Mouse (Mus musculus): ENCODE results near the gene Slc12a6. TPM values are rescaled to one million over a fixed set of nuclear protein-coding genes. Genes with fewer than 3 reads are reported as not detected.
A peak's percentile ranks its signal among the peaks of the same experiment; 100 is the strongest.

Gene Slc12a6
- polyA plus RNA-seq, 1 experiment from 2014 or later = 15.1 TPM

DNA sequence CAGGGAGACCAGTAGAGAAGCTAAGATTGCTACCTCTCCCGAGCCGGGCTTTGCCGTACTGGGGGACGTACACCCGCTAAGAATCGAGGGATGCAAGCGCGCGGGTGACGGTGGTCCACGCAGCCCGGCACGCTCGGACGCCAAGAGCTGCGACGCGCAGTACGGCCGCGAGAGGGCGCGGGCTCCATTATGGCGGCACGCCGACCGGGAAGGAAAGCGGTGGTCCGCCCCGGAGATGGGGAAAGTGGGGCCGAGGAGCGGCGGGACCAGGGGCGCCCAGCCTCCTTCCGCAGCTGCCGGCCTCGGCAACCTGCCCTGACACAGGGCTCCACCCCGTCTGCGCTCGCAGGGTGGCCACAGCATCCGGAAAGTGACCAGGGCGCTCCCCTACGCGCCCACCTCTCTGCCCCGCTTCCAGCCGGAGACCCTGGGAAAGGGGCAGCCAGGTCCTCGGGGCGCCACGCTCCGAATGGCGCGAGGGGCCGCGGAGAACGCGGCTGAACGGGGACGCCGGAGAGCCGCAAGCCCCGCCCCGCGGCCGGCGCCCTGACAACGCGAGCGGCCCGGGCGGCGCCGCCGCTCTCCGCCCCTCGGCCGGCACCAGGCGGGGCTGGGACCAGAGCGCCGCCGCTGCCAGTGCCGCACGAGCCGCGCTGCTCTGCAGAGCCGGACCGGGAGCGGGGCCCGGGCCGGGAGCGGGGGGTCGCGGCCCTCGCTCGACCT, 26.3 kb upstream of the Slc12a6 start, which contains the start of gene Lpcat4:
Gene Lpcat4 (plus strand): TSS at position 257 of the 723 bp plus-strand sequence.
- H3K9ac ChIP-seq (ENCODE audit: low read length) = peak within 1 kb of the TSS; percentile 92
- no peaks in the 10 kb centered on the region for H3K9me3 ChIP-seq (replicated peaks; ENCODE audit: control insufficient read depth, low read length)
- no peaks in the 10 kb centered on the region for H3K36me3 ChIP-seq (ENCODE audit: control insufficient read depth, insufficient read depth, low read length)
- peak; percentile 86 for ATAC-seq (ENCODE audit: insufficient read depth, low FRiP score)
- peaks cover 21% of the 10 kb centered on the region for H3K4me1 ChIP-seq (ENCODE audit: control insufficient read depth, insufficient read depth, low read length)
- peak within 1 kb of the TSS; percentile 86 for H3K4me3 ChIP-seq (replicated peaks; ENCODE audit: low read length)
- H3K4me2 ChIP-seq (ENCODE audit: low read depth, low read length) = peak within 1 kb of the TSS; percentile 97
- no peaks in the 10 kb centered on the region for H3K27me3 ChIP-seq (ENCODE audit: control insufficient read depth, insufficient read depth, low read length)
- 0% methylated on average over 83 of the region's 94 CpGs for WGBS
- H3K27ac ChIP-seq (ENCODE audit: low read length) = peak within 1 kb of the TSS; percentile 97

DNA sequence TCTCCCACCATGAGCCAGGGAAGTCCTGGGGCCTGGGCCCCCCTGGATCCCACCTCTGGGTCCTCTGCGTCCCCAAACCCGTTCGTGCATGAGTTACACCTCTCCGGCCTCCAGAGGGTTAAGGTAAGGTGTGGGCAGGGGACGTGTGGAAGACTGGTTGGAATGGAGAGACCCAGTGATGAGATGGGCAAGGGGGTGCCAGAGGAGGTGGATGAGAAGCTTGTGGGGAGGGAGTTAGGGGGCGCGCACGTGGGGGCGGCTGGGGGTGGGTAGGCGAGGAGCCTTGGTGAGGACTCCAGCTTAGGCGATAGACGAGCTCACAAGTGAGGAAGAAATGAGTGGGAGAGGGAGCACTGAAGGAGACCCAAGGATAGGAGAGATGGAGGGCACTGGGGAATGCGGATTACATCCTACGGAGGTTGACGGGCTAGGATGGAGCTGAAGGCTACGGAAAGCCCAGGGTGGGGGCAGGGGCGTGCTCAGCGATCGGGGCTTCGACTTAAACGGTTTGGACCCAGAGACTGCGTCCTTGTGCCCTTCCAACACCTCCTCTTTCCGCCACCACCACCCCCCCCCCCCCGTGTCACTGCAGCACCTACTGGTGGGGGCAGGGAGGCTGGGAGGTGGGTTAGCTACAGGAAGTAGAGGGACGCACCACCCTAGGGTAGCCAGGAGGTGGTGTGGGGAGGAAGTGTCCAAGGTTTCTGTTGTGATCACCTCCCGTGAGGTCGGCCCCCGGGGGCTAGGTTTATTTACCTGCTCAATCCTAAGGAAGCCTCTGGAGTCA, 25.5 kb upstream of the Slc12a6 start:
- Histone ChIP-seq H3K27me3 (ENCODE audit: control insufficient read depth, insufficient read depth, low read length) (no peaks in the 10 kb centered on the region), H3K9ac (ENCODE audit: low read length) (peak overlapping the region; percentile 92), H3K9me3 (replicated peaks; ENCODE audit: control insufficient read depth, low read length) (no peaks in the 10 kb centered on the region), H3K36me3 (ENCODE audit: control insufficient read depth, insufficient read depth, low read length) (no peaks in the 10 kb centered on the region), H3K4me3 (replicated peaks; ENCODE audit: low read length) (peak overlapping the region; percentile 86), H3K4me1 (ENCODE audit: control insufficient read depth, insufficient read depth, low read length) (peaks cover 21% of the 10 kb centered on the region), H3K4me2 (ENCODE audit: low read depth, low read length) (peak overlapping the region; percentile 97), H3K27ac (ENCODE audit: low read length) (peak overlapping the region; percentile 97)
- under 1% methylated on average over 26 of the region's 28 CpGs for WGBS
- peak; percentile 8; the same call in 1 of the 2 replicates for ATAC-seq (ENCODE audit: insufficient read depth, low FRiP score)

DNA sequence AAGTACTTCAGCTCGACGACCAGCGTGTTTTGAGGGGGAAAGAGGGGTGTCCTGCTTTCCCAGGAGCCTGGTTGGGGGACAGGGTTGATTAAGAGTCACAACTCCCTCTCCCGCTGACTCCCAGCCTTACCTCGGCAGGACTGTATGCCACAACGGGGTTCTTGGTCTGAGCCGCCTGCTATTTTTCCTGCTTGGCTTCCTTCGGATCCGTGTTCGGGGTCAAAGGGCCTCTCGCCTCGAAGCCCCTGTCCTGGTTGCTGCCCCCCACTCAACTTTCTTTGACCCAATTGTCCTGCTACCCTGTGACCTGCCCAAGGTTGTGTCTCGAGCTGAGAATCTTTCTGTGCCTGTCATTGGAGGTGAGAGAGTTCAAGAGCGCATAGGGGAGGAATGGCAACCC, 23.8 kb upstream of the Slc12a6 start:
- H3K4me3 ChIP-seq (replicated peaks; ENCODE audit: low read length) = no peak overlapping the region
- no peak overlapping the region for H3K27ac ChIP-seq (ENCODE audit: low read length)
- peaks cover 27% of the 10 kb centered on the region for H3K4me1 ChIP-seq (ENCODE audit: control insufficient read depth, insufficient read depth, low read length)
- ATAC-seq (ENCODE audit: insufficient read depth, low FRiP score) = no peak
- no peaks in the 10 kb centered on the region for H3K36me3 ChIP-seq (ENCODE audit: control insufficient read depth, insufficient read depth, low read length)
- no peaks in the 10 kb centered on the region for H3K27me3 ChIP-seq (ENCODE audit: control insufficient read depth, insufficient read depth, low read length)
- 76% methylated on average over 14 of the region's 14 CpGs for WGBS
- no peak overlapping the region for H3K9ac ChIP-seq (ENCODE audit: low read length)
- no peaks in the 10 kb centered on the region for H3K9me3 ChIP-seq (replicated peaks; ENCODE audit: control insufficient read depth, low read length)
- 0 out of 2 replicates have a peak overlapping the region, but pooled peaks have one; percentile 1 for H3K4me2 ChIP-seq (ENCODE audit: low read depth, low read length)

DNA sequence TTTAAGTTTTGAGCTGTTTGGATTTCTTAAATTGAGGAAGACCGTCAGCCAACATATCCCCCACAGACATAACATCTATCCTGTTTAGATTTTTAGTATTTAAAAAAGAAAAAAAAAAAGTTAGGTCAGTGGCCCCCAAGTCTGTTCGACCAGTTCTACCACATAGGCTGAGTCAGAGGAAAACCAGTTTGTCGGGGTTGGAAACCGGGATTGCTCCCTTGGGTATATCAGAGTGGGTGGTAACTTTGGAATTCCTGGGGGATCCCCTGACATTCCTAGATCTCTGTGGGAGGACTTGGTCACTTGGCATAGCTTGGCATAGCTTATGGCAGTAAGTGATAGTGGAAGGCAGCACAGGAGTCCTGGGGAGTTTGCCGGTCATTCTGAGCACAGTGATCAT, 20.3 kb upstream of the Slc12a6 start:
- Histone ChIP-seq H3K36me3 (ENCODE audit: control insufficient read depth, insufficient read depth, low read length) (no peaks in the 10 kb centered on the region), H3K4me2 (ENCODE audit: low read depth, low read length) (no peak overlapping the region), H3K4me1 (ENCODE audit: control insufficient read depth, insufficient read depth, low read length) (peaks cover 20% of the 10 kb centered on the region), H3K9me3 (replicated peaks; ENCODE audit: control insufficient read depth, low read length) (no peaks in the 10 kb centered on the region), H3K27ac (ENCODE audit: low read length) (peak overlapping the region; percentile 44; the same call in 1 of the 2 replicates), H3K9ac (ENCODE audit: low read length) (no peak overlapping the region), H3K27me3 (ENCODE audit: control insufficient read depth, insufficient read depth, low read length) (no peaks in the 10 kb centered on the region), H3K4me3 (replicated peaks; ENCODE audit: low read length) (no peak overlapping the region)
- 65% methylated on average over 5 of the region's 5 CpGs for WGBS
- no peak for ATAC-seq (ENCODE audit: insufficient read depth, low FRiP score)

DNA sequence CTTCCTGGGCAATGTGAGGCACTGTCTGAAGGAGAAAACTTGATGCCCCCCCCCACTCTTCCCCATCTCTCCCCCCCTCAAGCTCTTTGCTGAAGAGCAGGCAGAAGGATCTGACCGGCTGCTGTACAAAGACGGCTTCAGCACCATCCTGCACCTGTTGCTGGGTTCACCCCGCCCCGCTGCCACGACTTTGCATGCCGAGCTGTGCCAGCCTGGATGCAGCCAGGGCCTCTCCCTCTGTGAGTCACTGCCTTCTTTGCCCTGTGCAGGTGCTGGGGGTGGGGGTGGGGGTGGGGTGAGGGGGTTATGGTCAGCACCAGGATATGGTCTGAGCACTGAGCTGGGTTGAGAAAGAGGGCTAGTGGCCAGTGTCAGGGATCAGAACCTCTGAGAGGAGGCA, 19.4 kb upstream of the Slc12a6 start:
- no peaks in the 10 kb centered on the region for H3K9me3 ChIP-seq (replicated peaks; ENCODE audit: control insufficient read depth, low read length)
- 70% methylated on average over 6 of the region's 6 CpGs for WGBS
- H3K36me3 ChIP-seq (ENCODE audit: control insufficient read depth, insufficient read depth, low read length) = no peaks in the 10 kb centered on the region
- H3K9ac ChIP-seq (ENCODE audit: low read length) = no peak overlapping the region; the same call in 1 of the 2 replicates
- H3K4me1 ChIP-seq (ENCODE audit: control insufficient read depth, insufficient read depth, low read length) = peaks cover 13% of the 10 kb centered on the region
- H3K4me2 ChIP-seq (ENCODE audit: low read depth, low read length) = no peak overlapping the region
- H3K27me3 ChIP-seq (ENCODE audit: control insufficient read depth, insufficient read depth, low read length) = no peaks in the 10 kb centered on the region
- H3K4me3 ChIP-seq (replicated peaks; ENCODE audit: low read length) = no peak overlapping the region
- peak overlapping the region; percentile 44 for H3K27ac ChIP-seq (ENCODE audit: low read length)
- peak; percentile 61; the same call in 1 of the 2 replicates for ATAC-seq (ENCODE audit: insufficient read depth, low FRiP score)

DNA sequence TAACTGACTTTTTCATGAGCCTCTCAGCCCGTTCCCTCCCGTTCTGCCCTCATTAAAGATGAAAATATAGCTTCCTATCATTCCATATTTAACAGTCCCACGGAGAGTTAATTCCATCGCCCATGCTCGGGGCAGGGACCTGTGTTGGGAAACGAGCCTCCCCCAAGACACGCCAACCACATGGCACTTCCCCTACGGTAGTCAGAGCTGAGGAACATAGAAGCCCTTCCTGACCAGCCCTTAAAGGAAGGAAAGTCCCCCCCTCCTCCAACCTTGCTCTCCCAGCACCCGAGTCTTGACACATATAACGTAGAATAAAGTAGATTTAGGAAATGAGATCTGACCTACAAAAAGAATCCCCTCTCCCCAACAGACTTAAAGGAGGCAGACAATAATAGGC, 18.3 kb upstream of the Slc12a6 start:
- Histone ChIP-seq H3K27ac (ENCODE audit: low read length) (no peak overlapping the region), H3K4me1 (ENCODE audit: control insufficient read depth, insufficient read depth, low read length) (peaks cover 13% of the 10 kb centered on the region), H3K4me2 (ENCODE audit: low read depth, low read length) (no peak overlapping the region), H3K27me3 (ENCODE audit: control insufficient read depth, insufficient read depth, low read length) (no peaks in the 10 kb centered on the region), H3K9me3 (replicated peaks; ENCODE audit: control insufficient read depth, low read length) (no peaks in the 10 kb centered on the region), H3K36me3 (ENCODE audit: control insufficient read depth, insufficient read depth, low read length) (no peaks in the 10 kb centered on the region), H3K9ac (ENCODE audit: low read length) (no peak overlapping the region), H3K4me3 (replicated peaks; ENCODE audit: low read length) (no peak overlapping the region)
- WGBS = 80% methylated on average over 10 of the region's 10 CpGs
- ATAC-seq (ENCODE audit: insufficient read depth, low FRiP score) = no peak

DNA sequence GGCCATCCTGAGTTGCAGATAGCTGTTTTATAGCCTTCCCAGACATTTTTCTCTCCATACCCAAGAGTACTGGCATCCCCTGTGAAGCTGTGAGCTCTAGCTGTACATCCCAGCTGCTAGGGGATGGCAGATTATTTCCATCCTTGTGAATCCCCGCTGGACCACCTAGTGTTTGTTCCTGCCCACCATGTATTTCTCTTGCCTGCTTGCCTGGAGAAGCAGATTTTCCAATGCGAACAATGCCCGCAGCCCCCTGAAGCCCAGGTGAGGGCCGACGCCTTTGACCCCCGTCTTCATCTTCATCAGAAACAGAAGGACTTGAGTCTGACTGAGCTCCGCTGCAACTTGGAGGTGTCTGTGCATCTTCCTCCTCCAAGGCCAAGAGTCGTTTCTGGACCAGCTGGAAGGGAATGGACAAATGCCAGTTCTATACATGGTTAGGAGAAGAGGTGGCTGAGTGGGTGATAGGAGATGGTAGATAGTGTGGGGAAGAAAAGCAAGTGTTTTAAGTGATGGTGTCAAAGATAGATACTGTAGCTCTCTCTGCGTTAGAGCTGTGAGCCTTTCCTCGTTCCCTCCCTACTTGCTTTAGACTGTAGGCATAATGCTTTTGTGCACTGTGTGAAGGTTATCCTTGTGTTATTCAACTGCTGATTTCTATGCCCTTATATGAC, 15.7 kb upstream of the Slc12a6 start:
- H3K4me3 ChIP-seq (replicated peaks; ENCODE audit: low read length) = no peak overlapping the region
- H3K9ac ChIP-seq (ENCODE audit: low read length) = no peak overlapping the region
- H3K27ac ChIP-seq (ENCODE audit: low read length) = no peak overlapping the region
- H3K36me3 ChIP-seq (ENCODE audit: control insufficient read depth, insufficient read depth, low read length) = no peaks in the 10 kb centered on the region
- ATAC-seq (ENCODE audit: insufficient read depth, low FRiP score) = no peak
- H3K4me1 ChIP-seq (ENCODE audit: control insufficient read depth, insufficient read depth, low read length) = peaks cover 7% of the 10 kb centered on the region; the same call in 1 of the 2 replicates
- H3K27me3 ChIP-seq (ENCODE audit: control insufficient read depth, insufficient read depth, low read length) = no peaks in the 10 kb centered on the region
- H3K9me3 ChIP-seq (replicated peaks; ENCODE audit: control insufficient read depth, low read length) = no peaks in the 10 kb centered on the region
- 87% methylated on average over 10 of the region's 10 CpGs for WGBS
- H3K4me2 ChIP-seq (ENCODE audit: low read depth, low read length) = no peak overlapping the region

DNA sequence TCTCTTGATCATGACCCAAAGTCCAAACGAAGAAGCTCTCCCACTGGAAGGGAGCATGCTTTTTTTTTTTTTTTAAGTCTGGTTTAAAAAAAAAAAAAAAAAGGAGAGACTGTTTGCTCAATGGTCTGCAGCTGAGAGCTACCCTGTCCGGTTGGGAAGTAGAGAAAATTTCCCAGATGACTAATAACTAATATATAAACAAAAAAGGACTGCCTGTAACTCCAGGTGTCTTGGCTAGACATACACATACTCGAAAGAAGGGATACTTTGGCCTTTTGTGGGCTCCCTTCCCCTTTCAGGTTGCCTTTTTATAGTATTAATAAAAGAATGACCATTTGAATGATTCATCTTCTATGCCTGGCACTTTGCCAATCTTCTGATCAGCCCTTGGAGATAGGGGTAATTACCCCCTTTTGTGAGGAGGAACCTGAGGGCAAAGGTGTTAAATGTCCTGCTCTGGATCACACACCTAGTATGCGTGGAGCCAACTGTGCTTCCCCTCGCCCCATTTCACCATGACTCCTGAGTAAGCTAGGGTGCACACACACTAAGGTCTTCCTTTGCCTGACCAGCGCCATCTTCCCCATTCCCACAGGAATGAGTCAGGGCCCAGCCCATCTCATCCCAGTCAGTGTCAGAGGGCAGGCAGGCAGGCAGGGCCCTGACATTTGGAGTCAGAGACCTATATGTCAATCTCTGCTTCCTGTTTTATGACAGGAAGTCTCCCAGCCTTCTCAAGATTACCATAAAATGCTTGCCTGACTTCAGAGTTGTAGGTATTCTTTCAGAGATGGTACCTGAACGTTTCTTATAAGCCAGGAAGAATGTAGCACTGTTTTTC, 10.7 kb upstream of the Slc12a6 start:
- peak; percentile 34; the same call in 1 of the 2 replicates for ATAC-seq (ENCODE audit: insufficient read depth, low FRiP score)
- Histone ChIP-seq H3K27ac (ENCODE audit: low read length) (no peak overlapping the region), H3K4me2 (ENCODE audit: low read depth, low read length) (no peak overlapping the region), H3K9ac (ENCODE audit: low read length) (no peak overlapping the region), H3K9me3 (replicated peaks; ENCODE audit: control insufficient read depth, low read length) (no peaks in the 10 kb centered on the region), H3K4me3 (replicated peaks; ENCODE audit: low read length) (no peak overlapping the region), H3K36me3 (ENCODE audit: control insufficient read depth, insufficient read depth, low read length) (no peaks in the 10 kb centered on the region), H3K4me1 (ENCODE audit: control insufficient read depth, insufficient read depth, low read length) (0 out of 2 replicates have a peak, but pooled peaks cover 4% of the 10 kb centered on the region), H3K27me3 (ENCODE audit: control insufficient read depth, insufficient read depth, low read length) (no peaks in the 10 kb centered on the region)
- 51% methylated on average over 7 of the region's 7 CpGs for WGBS

All from stomach, embryonic 16.5 days (tissue).